Mouse (Mus musculus): ENCODE results near the gene Smim24. TPM values are rescaled to one million over a fixed set of nuclear protein-coding genes. Genes with fewer than 3 reads are reported as not detected.

Gene Smim24
- total and polyA plus RNA-seq, 2 experiments from 2014 or later = 1.1 to 1.5 TPM

GRCm38 (mm10) chr10:81389801-81390677 lies 2.8 kb upstream of the Smim24 start:
- H3K4me1 ChIP-seq (ENCODE audit: insufficient read depth, low read length) = peaks cover 9% of the 10 kb centered on the region
- H3K4me2 ChIP-seq (ENCODE audit: low read depth, low read length, poor library complexity, severe bottlenecking) = no peak overlapping the region
- ATAC-seq (ENCODE audit: low FRiP score) = peak; percentile 38; the same call in 1 of the 2 replicates
- no peaks in the 10 kb centered on the region for H3K9me3 ChIP-seq (ENCODE audit: low read length)
- WGBS = 49% methylated on average over 23 of the region's 23 CpGs
- no peak overlapping the region for H3K9ac ChIP-seq (replicated peaks; ENCODE audit: low read length, poor library complexity, severe bottlenecking)
- H3K27ac ChIP-seq (ENCODE audit: low read depth, low read length) = no peak overlapping the region
- H3K27me3 ChIP-seq (ENCODE audit: insufficient read depth, low read length) = no peaks in the 10 kb centered on the region
- peak; percentile 51 for DNase-seq (ENCODE audit: low spot score)
- peaks cover 34% of the 10 kb centered on the region for H3K36me3 ChIP-seq (ENCODE audit: insufficient read depth, low read length)
- H3K4me3 ChIP-seq (ENCODE audit: low read depth, low read length) = no peak overlapping the region
- TF ChIP-seq CTCF (IDR thresholded peaks at IDR 0.05) = peak; percentile 87

- no peak for TF ChIP-seq CTCF (IDR thresholded peaks at IDR 0.05)
- 93% methylated on average over 13 of the region's 13 CpGs for WGBS
- Histone ChIP-seq H3K9me3 (ENCODE audit: low read length) (no peaks in the 10 kb centered on the region), H3K4me3 (ENCODE audit: low read depth, low read length) (no peak overlapping the region), H3K27ac (ENCODE audit: low read depth, low read length) (no peak overlapping the region), H3K4me2 (ENCODE audit: low read depth, low read length, poor library complexity, severe bottlenecking) (no peak overlapping the region), H3K36me3 (ENCODE audit: insufficient read depth, low read length) (peaks cover 34% of the 10 kb centered on the region), H3K27me3 (ENCODE audit: insufficient read depth, low read length) (no peaks in the 10 kb centered on the region), H3K4me1 (ENCODE audit: insufficient read depth, low read length) (peaks cover 3% of the 10 kb centered on the region), H3K9ac (replicated peaks; ENCODE audit: low read length, poor library complexity, severe bottlenecking) (no peak overlapping the region)
- DNase-seq (ENCODE audit: low spot score) = no peak
- no peak for ATAC-seq (ENCODE audit: low FRiP score)
These were observed 2.2 kb upstream of the Smim24 start for GRCm38 (mm10) chr10:81390678-81390965.

GRCm38 (mm10) chr10:81392270-81392669 lies 581 bp upstream of the Smim24 start:
- WGBS = 89% methylated on average over 6 of the region's 6 CpGs
- Histone ChIP-seq H3K4me3 (ENCODE audit: low read depth, low read length) (no peak overlapping the region), H3K9ac (replicated peaks; ENCODE audit: low read length, poor library complexity, severe bottlenecking) (0 out of 2 replicates have a peak overlapping the region, but pooled peaks have one; percentile 33)

GRCm38 (mm10) chr10:81393456-81394063 lies 709 bp downstream of the Smim24 start:
- Histone ChIP-seq H3K4me3 (ENCODE audit: low read depth, low read length) (peak overlapping the region; percentile 10; the same call in 1 of the 2 replicates), H3K27ac (ENCODE audit: low read depth, low read length) (no peak overlapping the region), H3K4me1 (ENCODE audit: insufficient read depth, low read length) (no peaks in the 10 kb centered on the region), H3K9me3 (ENCODE audit: low read length) (no peaks in the 10 kb centered on the region), H3K4me2 (ENCODE audit: low read depth, low read length, poor library complexity, severe bottlenecking) (peak overlapping the region; percentile 35), H3K9ac (replicated peaks; ENCODE audit: low read length, poor library complexity, severe bottlenecking) (peak overlapping the region; percentile 33; the same call in 1 of the 2 replicates), H3K27me3 (ENCODE audit: insufficient read depth, low read length) (no peaks in the 10 kb centered on the region), H3K36me3 (ENCODE audit: insufficient read depth, low read length) (peaks cover 15% of the 10 kb centered on the region)
- ATAC-seq (ENCODE audit: low FRiP score) (no peak), DNase-seq (ENCODE audit: low spot score) (no peak)
- WGBS = 8% methylated on average over 19 of the region's 19 CpGs
- TF ChIP-seq CTCF (IDR thresholded peaks at IDR 0.05) = no peak

More at GRCm38 (mm10) chr10:81392270-81392669, 581 bp upstream of the Smim24 start:
- Histone ChIP-seq H3K9me3 (ENCODE audit: low read length) (no peaks in the 10 kb centered on the region), H3K36me3 (ENCODE audit: insufficient read depth, low read length) (peaks cover 22% of the 10 kb centered on the region), H3K27ac (ENCODE audit: low read depth, low read length) (no peak overlapping the region), H3K27me3 (ENCODE audit: insufficient read depth, low read length) (no peaks in the 10 kb centered on the region), H3K4me1 (ENCODE audit: insufficient read depth, low read length) (no peaks in the 10 kb centered on the region), H3K4me2 (ENCODE audit: low read depth, low read length, poor library complexity, severe bottlenecking) (no peak overlapping the region)
- no peak for DNase-seq (ENCODE audit: low spot score)
- TF ChIP-seq CTCF (IDR thresholded peaks at IDR 0.05) = no peak
- no peak for ATAC-seq (ENCODE audit: low FRiP score)

GRCm38 (mm10) chr10:81395127-81395526 lies 2.3 kb downstream of the Smim24 start:
- TF ChIP-seq CTCF (IDR thresholded peaks at IDR 0.05) = peak; percentile 90
- Histone ChIP-seq H3K4me3 (ENCODE audit: low read depth, low read length) (no peak overlapping the region), H3K27me3 (ENCODE audit: insufficient read depth, low read length) (no peaks in the 10 kb centered on the region), H3K4me2 (ENCODE audit: low read depth, low read length, poor library complexity, severe bottlenecking) (no peak overlapping the region), H3K4me1 (ENCODE audit: insufficient read depth, low read length) (no peaks in the 10 kb centered on the region), H3K36me3 (ENCODE audit: insufficient read depth, low read length) (peaks cover 19% of the 10 kb centered on the region), H3K9me3 (ENCODE audit: low read length) (no peaks in the 10 kb centered on the region), H3K27ac (ENCODE audit: low read depth, low read length) (no peak overlapping the region), H3K9ac (replicated peaks; ENCODE audit: low read length, poor library complexity, severe bottlenecking) (no peak overlapping the region)
- ATAC-seq (ENCODE audit: low FRiP score) (no peak), DNase-seq (ENCODE audit: low spot score) (peak; percentile 57)
- WGBS = 12% methylated on average over 5 of the region's 5 CpGs

GRCm38 (mm10) chr10:81395865-81396264 lies 3.0 kb downstream of the Smim24 start:
- 74% methylated on average over 4 of the region's 4 CpGs for WGBS
- H3K27me3 ChIP-seq (ENCODE audit: insufficient read depth, low read length) = no peaks in the 10 kb centered on the region
- TF ChIP-seq CTCF (IDR thresholded peaks at IDR 0.05) = no peak
- H3K9me3 ChIP-seq (ENCODE audit: low read length) = no peaks in the 10 kb centered on the region
- no peak for ATAC-seq (ENCODE audit: low FRiP score)
- H3K4me2 ChIP-seq (ENCODE audit: low read depth, low read length, poor library complexity, severe bottlenecking) = no peak overlapping the region
- peaks cover 25% of the 10 kb centered on the region for H3K36me3 ChIP-seq (ENCODE audit: insufficient read depth, low read length)
- H3K4me3 ChIP-seq (ENCODE audit: low read depth, low read length) = no peak overlapping the region
- no peaks in the 10 kb centered on the region for H3K4me1 ChIP-seq (ENCODE audit: insufficient read depth, low read length)
- H3K27ac ChIP-seq (ENCODE audit: low read depth, low read length) = no peak overlapping the region
- DNase-seq (ENCODE audit: low spot score) = no peak
- no peak overlapping the region; the same call in 1 of the 2 replicates for H3K9ac ChIP-seq (replicated peaks; ENCODE audit: low read length, poor library complexity, severe bottlenecking)
